Mouse (Mus musculus): ENCODE data around the gene Rps12-ps3.

Gene Rps12-ps3

GRCm38 (mm10) chr19:59351151-59351889, 29.2 kb downstream of the Rps12-ps3 start:
- no peak for DNase-seq (ENCODE audit: low spot score)

GRCm38 (mm10) chr19:59352760-59353159, 30.7 kb downstream of the Rps12-ps3 start:
- DNase-seq (ENCODE audit: low spot score), result no peak

- DNase-seq (ENCODE audit: low spot score), result no peak
Measured at GRCm38 (mm10) chr19:59354906-59355305, 32.8 kb downstream of the Rps12-ps3 start.

- DNase-seq (ENCODE audit: low spot score), result no peak
Measured at GRCm38 (mm10) chr19:59356388-59356787, 34.3 kb downstream of the Rps12-ps3 start.

DNA sequence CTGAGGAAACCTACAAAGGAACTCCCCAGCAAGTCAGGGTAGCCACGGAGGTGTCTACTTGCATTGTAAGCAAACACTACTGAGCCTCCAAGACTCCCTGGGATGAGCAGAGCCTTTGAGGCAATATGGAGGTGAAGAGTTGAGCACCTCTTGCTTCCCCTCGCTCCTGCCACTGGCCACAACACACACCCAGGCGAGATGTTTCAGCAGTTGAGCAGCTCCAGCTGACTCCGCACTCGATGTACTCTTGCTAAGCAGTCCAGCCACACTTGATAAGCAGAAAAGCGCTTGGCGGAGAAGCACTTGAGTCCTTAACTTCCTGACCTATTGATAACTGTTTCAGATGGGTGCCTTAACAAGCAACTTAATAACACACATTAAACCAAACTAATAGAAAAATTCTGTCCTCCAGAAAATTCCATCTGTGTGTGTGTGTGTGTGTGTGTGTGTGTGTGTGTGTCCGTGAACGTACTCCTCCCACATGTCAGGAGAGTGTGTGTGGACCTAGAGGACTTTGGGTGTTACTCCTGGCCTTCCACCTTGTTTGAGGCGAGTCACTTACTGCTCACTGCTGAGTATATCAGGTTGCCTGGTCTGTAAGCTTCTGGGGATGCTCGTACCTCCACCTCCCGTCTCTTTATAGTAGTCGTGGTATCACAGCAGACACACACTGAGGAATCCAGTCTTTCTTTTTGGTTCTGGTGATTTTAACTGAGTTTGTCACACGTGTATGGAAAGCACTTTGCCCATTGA, 34.9 kb downstream of the Rps12-ps3 start:
- DNase-seq (ENCODE audit: low spot score), result no peak

DNA sequence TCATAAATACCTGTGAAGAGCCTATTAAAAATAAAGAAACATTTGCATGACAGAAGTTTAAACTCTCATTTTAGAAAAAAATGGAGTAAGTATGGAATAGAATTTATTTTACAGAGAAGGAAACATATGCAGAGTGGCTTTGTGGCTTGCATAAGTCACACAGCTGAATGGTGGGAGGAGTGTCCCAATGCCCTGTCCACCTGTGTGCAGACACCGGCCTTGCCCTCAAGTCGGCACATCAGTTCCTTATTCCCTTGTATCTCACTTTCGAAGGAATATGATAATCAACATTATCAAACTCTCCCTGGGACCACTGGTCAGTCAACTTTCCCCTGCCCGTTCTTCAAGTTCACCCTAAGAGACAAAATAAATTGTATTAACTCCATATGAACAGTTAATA, 35.8 kb downstream of the Rps12-ps3 start:
- DNase-seq (ENCODE audit: low spot score), result no peak

DNA sequence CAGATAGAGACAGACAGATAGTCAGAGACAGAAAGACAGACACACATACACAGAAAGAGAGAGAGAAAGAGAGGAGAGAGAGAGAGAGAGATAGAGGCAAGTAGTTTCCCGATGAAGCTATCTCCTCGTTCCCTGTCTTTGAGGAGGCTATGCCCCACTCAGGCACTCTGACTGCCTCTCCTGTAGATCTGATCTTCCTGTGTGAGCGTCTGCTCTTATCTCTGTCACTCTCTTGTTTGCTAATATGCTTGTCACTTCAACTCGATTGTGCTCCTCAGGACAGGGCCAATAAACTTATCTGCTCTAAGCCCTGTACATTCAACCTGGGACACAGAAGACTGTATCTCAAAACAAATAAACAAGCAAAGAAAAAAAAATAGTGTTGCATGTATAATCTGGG, 37.1 kb downstream of the Rps12-ps3 start:
- no peak for DNase-seq (ENCODE audit: low spot score)

GRCm38 (mm10) chr19:59360486-59360896, 38.4 kb downstream of the Rps12-ps3 start:
- DNase-seq (ENCODE audit: low spot score), result no peak

GRCm38 (mm10) chr19:59362646-59363045, 40.6 kb downstream of the Rps12-ps3 start:
- no peak for DNase-seq (ENCODE audit: low spot score)

DNA sequence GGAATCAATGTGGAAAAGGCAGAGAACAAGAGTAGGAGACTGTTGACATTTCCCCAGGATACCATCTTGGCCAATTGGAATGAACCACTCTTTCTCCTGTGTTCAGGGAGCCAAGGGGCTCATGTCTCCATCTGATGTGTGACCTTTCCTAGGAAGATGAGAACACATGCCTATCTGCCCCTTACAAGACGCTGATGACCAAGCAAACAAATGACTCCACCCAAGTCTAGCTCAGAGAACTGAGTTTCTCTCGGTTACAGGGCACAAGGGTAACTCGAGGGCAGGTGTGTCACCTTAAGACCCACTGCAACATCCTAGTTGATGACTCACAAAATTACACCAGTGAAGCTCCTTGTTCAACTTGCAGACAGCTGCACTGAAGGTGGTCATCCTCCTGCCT, 41.6 kb downstream of the Rps12-ps3 start:
- DNase-seq (ENCODE audit: low spot score), result no peak

DNA sequence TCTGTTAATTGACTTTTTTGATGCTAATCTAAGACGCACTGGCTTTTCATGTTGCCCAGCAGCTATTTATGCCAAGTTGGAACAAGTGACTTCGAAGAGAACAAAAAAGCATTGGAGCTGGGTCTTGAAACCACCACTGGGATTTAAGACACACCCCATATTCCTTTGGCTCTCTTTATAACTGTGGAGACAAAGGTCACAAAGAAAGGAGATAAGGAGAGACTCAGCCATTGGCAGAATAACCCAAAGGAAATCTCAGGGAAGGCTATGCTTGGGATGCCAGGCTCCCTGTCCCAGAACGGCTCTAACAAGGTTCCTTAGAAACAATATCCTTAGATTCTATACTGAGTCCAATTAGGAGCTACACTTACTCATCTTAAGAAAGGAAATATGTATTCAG, 44.6 kb downstream of the Rps12-ps3 start:
- DNase-seq (ENCODE audit: low spot score), result no peak

DNA sequence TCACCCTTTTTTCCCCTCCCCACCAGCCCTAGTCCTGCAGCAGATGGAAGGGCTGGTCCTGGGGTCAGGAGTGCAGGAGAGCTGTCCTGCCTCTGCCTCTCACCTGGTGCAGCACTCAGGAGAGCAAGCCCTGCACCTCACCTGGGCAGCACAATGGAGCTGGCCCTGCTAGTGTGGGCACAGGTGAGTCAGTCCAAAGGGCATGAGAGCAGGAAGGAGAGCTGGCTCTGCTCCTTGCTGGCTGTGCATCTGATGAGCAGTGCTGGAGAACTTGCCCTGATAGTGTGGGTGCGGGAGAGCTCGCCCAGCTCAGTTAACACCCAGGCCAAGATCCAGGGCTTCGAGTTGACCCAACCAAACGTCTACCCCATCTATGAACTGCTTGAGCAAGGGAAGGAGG, 45.8 kb downstream of the Rps12-ps3 start:
- DNase-seq (ENCODE audit: low spot score), result no peak

- no peak for DNase-seq (ENCODE audit: low spot score)
Measured at GRCm38 (mm10) chr19:59371016-59371415, 48.9 kb downstream of the Rps12-ps3 start.

Measured in left cerebral cortex, adult 11 months (tissue).